Mouse (Mus musculus) embryonic facial prominence, embryonic 12.5 days (tissue): ENCODE results near the gene Gm11444. TPM values are rescaled to one million over a fixed set of nuclear protein-coding genes. Genes with fewer than 3 reads are reported as not detected.

Experiments used
- ATAC-seq: fragments of 200-750 bp; cut with Nextera tagmentation; 2 replicates; pipeline ENCODE4 v1.8.0; 2017; ENCODE audit not compliant: insufficient number of reproducible peaks, insufficient read depth, low FRiP score, low TSS enrichment
- H3K27ac ChIP-seq: fragments of 300-500 bp; sonication (generic); 2 replicates; pipeline ENCODE4 v1.5.1; 2016; ENCODE audit warnings: mild to moderate bottlenecking
- H3K27me3 ChIP-seq: fragments of 300-500 bp; sonication (generic); 2 replicates; pipeline ENCODE4 v1.6.1; 2016; ENCODE audit warnings: mild to moderate bottlenecking, moderate library complexity
- H3K36me3 ChIP-seq: fragments of 300-500 bp; sonication (generic); 2 replicates; pipeline ENCODE4 v1.6.1; 2016; ENCODE audit warnings: mild to moderate bottlenecking
- H3K4me1 ChIP-seq: fragments of 300-500 bp; sonication (generic); 2 replicates; pipeline ENCODE4 v1.6.1; 2016
- H3K4me2 ChIP-seq: fragments of 300-500 bp; sonication (generic); replicated peaks from 2 replicates; pipeline ENCODE4 v1.6.1; 2016; ENCODE audit warnings: mild to moderate bottlenecking, moderate library complexity
- H3K4me3 ChIP-seq: fragments of 300-500 bp; sonication (generic); 2 replicates; pipeline ENCODE4 v1.5.1; 2016; ENCODE audit warnings: mild to moderate bottlenecking
- H3K9ac ChIP-seq: fragments of 300-500 bp; sonication (generic); 2 replicates; pipeline ENCODE4 v1.6.1; 2016; ENCODE audit warnings: mild to moderate bottlenecking, moderate library complexity
- H3K9me3 ChIP-seq: fragments of 300-500 bp; sonication (generic); 2 replicates; pipeline ENCODE4 v1.6.1; 2016; ENCODE audit warnings: mild to moderate bottlenecking, moderate library complexity
- WGBS: fragments of 180-500 bp; shearing (Covaris S2); methylation state at CpG from one replicate; pipeline ENCODE4 v1.1.7; 2016; 5-methylcytosine and 5-hydroxymethylcytosine counted together
- polyA plus RNA-seq: library from polyadenylated mRNA; unstranded; fragments of >200 nt; fragmentation: Nextera tagmentation; extraction: Ambion mirVana; gene quantifications from 2 replicates; pipeline ENCODE4 v1.2.1, GENCODE M21; 2016

The Gm11444 gene
- polyA plus RNA-seq, 1 experiment from 2014 or later = not detected

DNA sequence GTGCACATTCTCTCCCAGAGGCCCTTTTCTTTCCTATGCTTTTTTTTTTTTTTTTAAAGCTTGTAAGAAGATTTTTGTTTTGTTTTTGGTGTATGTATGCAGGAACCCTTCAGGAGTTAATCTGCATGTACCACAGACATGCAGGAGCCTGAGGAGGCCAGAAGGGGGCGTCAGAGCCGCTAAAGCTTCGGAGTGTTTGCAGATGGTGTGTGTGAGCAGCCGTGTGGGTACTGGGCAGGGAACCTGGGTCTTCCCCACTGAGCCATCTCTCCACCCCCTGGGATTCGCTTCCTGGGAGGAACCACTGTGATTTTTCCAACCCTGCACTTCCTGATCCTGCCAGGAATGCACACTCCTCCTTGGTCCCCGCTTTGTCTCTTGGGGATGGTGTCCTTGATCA, 625 bp upstream of the Gm11444 start:
- no peak overlapping the region for H3K9ac ChIP-seq
- H3K9me3 ChIP-seq = no peaks in the 10 kb centered on the region
- H3K4me2 ChIP-seq = no peak overlapping the region
- no peak overlapping the region for H3K4me3 ChIP-seq
- H3K27me3 ChIP-seq = no peaks in the 10 kb centered on the region
- 38% methylated on average over 6 of the region's 6 CpGs for WGBS
- ATAC-seq = no peak
- no peak overlapping the region for H3K27ac ChIP-seq
- no peaks in the 10 kb centered on the region for H3K4me1 ChIP-seq
- no peaks in the 10 kb centered on the region for H3K36me3 ChIP-seq

DNA sequence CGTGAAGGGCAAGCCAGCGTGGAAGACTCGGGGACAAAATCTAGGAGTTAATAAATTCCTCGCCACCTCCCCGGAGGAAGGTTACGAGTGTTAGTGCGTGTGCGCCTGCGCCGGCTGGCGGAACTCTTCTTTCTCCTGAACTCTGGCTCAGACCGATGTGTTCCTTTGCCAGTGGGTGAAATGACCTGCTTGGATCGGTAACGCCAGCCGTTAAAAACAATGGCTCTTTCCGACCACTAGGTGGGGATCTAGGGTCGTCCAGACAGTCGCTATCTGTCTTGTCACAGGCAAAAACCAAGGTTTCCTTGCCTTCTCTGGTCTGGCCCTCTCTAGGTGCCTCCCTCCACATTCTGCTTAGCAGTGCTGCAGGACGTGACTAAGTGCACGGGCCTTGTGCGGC, 1.1 kb downstream of the Gm11444 start:
- 0 out of 2 replicates have a peak, but pooled peaks have one; percentile 45 for ATAC-seq
- peak overlapping the region; percentile 17 for H3K4me3 ChIP-seq
- H3K9me3 ChIP-seq = no peaks in the 10 kb centered on the region
- WGBS = 2% methylated on average over 21 of the region's 21 CpGs
- no peak overlapping the region for H3K27ac ChIP-seq
- peaks cover 8% of the 10 kb centered on the region; the same call in 1 of the 2 replicates for H3K27me3 ChIP-seq
- H3K4me1 ChIP-seq = peaks cover 6% of the 10 kb centered on the region; the same call in 1 of the 2 replicates
- peak overlapping the region; percentile 48 for H3K4me2 ChIP-seq
- H3K9ac ChIP-seq = peak overlapping the region; percentile 28; the same call in 1 of the 2 replicates
- H3K36me3 ChIP-seq = no peaks in the 10 kb centered on the region

DNA sequence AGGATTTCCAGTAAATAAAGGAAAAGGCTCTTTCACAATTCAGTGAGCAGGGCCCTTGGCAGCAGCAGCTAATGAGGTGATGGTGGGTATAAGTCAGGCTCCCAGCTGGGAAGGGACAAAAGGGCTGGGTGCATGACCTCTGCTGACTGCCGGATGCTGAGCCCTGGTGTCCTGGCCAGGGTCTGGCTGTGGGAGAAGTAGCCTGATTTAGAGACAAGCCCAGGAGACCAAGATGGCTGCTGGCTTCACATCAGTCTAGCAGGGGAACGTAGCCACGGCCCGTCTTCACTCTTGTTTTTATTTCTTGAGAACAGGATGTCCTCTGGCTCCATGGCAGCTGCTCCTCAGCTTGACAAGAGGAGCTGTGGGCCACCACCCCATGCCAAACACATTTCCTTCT, 3.6 kb downstream of the Gm11444 start:
- Histone ChIP-seq H3K27ac (no peak overlapping the region), H3K4me2 (no peak overlapping the region), H3K9ac (no peak overlapping the region), H3K4me1 (peaks cover 19% of the 10 kb centered on the region), H3K4me3 (no peak overlapping the region), H3K9me3 (no peaks in the 10 kb centered on the region), H3K27me3 (peaks cover 8% of the 10 kb centered on the region; the same call in 1 of the 2 replicates), H3K36me3 (no peaks in the 10 kb centered on the region)
- WGBS = 54% methylated on average over 4 of the region's 4 CpGs
- ATAC-seq = no peak

DNA sequence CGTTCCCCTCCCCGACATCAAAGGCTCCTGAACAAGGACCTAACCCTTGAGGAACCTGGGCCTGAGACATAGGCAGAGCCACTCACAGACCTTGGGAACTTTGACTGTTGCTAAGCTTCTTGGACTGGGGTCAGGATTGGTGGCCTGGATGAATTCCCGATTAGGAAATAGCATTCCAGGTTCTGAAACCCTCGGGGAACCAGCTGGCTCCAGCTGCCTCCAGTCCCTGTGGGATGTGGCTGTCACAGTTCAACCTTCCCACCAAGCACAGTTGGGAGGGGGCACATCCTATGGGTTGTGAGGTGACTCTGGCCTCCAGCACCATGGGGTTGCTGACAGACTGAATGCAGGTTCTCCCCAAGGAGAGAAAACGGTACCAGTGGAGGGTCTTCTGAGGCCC, 4.2 kb downstream of the Gm11444 start:
- WGBS = 47% methylated on average over 5 of the region's 5 CpGs
- Histone ChIP-seq H3K9me3 (no peaks in the 10 kb centered on the region), H3K4me2 (no peak overlapping the region), H3K9ac (no peak overlapping the region), H3K4me3 (no peak overlapping the region), H3K36me3 (no peaks in the 10 kb centered on the region), H3K27me3 (peaks cover 11% of the 10 kb centered on the region), H3K4me1 (peaks cover 19% of the 10 kb centered on the region), H3K27ac (no peak overlapping the region)
- ATAC-seq = no peak

DNA sequence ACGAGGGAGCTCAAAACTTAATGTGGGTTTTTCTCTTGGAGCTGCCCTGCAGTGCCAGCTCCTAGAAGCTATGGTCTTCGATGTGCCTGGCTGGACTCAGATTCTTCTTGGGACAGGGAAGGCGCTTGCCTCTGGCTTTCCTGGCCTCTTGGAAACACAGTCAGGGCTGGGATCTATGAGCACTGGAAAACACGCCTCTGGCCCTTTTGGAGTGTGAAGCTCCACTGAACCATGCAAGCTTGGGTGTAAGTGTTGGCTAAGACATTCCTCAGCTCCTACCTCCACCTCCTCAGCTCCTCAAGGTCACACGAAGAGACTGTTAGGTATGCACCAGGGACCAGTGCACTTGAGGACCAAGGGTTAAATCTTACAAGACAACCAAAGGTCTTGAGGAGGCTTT, 5.2 kb downstream of the Gm11444 start:
- H3K27me3 ChIP-seq = peaks cover 21% of the 10 kb centered on the region
- no peak for ATAC-seq
- H3K36me3 ChIP-seq = 0 out of 2 replicates have a peak, but pooled peaks cover 2% of the 10 kb centered on the region
- peak overlapping the region; percentile 72 for H3K4me2 ChIP-seq
- H3K4me3 ChIP-seq = peak overlapping the region; percentile 54
- H3K27ac ChIP-seq = peak overlapping the region; percentile 98; the same call in 1 of the 2 replicates
- 36% methylated on average over 5 of the region's 5 CpGs for WGBS
- no peaks in the 10 kb centered on the region for H3K9me3 ChIP-seq
- H3K9ac ChIP-seq = peak overlapping the region; percentile 99
- peaks cover 23% of the 10 kb centered on the region for H3K4me1 ChIP-seq

DNA sequence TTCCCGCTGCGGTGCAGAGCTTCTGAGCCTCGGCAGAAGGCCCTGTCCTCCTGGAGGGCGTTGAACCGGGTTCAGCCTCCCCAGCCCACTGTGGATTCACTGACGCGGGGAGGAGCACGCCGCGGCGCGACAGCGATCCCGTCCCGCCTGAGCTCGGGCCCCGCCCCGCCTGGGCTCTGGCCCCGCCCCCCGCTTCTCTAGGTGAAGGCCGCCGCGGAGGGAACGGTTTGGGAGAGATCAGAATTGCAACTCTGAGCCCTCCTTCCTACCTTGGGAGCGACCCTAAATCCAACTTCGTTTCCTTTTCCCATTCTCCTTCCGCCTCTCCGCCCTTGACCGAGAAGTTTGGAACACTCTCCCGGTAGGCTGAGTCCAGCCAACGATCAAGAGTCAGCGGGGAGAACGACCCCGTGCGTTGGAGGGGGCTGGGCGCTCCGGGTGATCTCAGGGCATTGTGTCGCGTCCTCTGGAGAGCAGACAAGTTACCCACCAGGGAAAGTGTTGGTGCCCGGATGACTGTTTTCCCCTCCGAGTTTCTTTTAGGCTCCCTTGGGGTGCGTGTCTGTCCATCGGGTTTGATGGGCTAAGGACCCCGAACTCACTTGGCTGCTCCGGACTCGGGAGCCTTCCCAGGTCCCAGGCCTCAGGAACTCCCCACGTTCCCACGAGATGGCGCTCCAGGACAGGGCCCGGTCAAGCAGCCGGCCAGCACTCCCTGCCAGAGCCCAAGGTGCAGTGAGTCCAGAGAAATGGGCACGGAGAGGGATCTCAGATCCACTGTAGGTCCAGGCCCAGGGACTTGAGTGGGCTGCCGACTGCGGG, 5.8 kb downstream of the Gm11444 start:
- no peaks in the 10 kb centered on the region for H3K9me3 ChIP-seq
- ATAC-seq = peak; percentile 42
- peak overlapping the region; percentile 99 for H3K9ac ChIP-seq
- H3K36me3 ChIP-seq = 0 out of 2 replicates have a peak, but pooled peaks cover 2% of the 10 kb centered on the region
- H3K4me2 ChIP-seq = peak overlapping the region; percentile 72
- under 1% methylated on average over 54 of the region's 54 CpGs for whole genome bisulfite sequencing
- H3K4me1 ChIP-seq = peaks cover 23% of the 10 kb centered on the region
- H3K27me3 ChIP-seq = peaks cover 27% of the 10 kb centered on the region
- peak overlapping the region; percentile 98 for H3K27ac ChIP-seq
- H3K4me3 ChIP-seq = peak overlapping the region; percentile 54

DNA sequence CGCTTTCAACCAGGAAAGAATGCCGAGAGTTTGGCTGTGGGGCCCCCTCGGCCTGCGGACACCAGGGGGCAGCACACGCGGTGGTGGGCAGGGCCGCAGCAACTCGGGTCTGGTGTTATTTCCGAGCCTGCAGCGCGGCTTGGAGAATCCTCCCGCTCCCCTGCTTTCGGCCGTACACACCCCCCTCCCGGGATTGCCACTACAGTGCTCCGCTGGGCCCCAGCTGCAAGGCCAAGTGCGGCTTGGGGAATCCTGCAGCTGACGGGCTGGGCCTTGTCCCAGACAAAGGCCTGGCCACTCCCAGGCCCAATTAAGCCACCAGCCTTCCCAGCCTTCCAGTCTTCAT, 6.8 kb downstream of the Gm11444 start:
- no peaks in the 10 kb centered on the region for H3K9me3 ChIP-seq
- peak overlapping the region; percentile 98 for H3K27ac ChIP-seq
- peaks cover 23% of the 10 kb centered on the region for H3K4me1 ChIP-seq
- H3K9ac ChIP-seq = peak overlapping the region; percentile 99
- H3K4me2 ChIP-seq = peak overlapping the region; percentile 72
- WGBS = under 1% methylated on average over 18 of the region's 18 CpGs
- peaks cover 5% of the 10 kb centered on the region; the same call in 1 of the 2 replicates for H3K36me3 ChIP-seq
- H3K27me3 ChIP-seq = peaks cover 29% of the 10 kb centered on the region
- H3K4me3 ChIP-seq = peak overlapping the region; percentile 54
- peak; percentile 55 for ATAC-seq

DNA sequence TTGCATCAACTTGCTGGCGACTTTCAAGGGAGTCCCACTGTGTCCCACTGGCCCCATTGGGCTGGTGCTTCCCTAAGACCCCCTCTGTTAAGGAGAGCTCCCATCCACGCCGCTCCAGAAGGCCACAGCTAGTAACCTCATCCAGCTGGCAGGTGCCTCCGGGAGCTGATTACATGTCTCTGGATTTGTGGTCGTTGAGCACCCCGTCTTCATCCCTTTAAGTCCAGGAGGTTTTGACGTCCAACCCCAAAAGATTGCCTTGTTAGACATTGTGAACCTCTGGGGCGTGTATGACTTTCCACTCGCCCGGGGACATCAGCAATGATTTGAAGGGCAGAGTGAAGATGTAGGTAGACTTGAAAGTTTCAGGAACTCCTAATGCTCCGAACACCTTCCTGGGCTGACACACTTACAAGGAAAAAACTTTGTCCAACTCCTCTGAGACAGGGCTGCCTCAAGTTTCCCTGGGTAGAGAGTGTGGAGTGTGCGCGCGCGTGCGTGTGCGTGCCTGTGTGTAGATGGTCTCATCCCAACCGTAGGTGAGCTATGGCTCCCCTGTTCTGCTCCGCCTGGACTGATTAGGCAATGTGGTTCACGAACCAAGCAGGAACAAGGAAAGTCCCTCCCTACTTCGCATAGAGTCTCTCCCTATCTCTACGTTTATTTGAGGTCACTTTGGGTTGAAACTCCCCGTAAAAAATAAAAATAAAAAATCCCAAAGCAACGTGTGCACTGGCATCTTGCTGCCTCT, 7.4 kb downstream of the Gm11444 start:
- H3K9me3 ChIP-seq = no peaks in the 10 kb centered on the region
- H3K27me3 ChIP-seq = peaks cover 34% of the 10 kb centered on the region
- peaks cover 24% of the 10 kb centered on the region for H3K4me1 ChIP-seq
- H3K4me3 ChIP-seq = peak overlapping the region; percentile 54
- no peak for ATAC-seq
- peak overlapping the region; percentile 98 for H3K27ac ChIP-seq
- 5% methylated on average over 24 of the region's 24 CpGs for WGBS
- peak overlapping the region; percentile 72 for H3K4me2 ChIP-seq
- peak overlapping the region; percentile 99 for H3K9ac ChIP-seq
- H3K36me3 ChIP-seq = peaks cover 11% of the 10 kb centered on the region

DNA sequence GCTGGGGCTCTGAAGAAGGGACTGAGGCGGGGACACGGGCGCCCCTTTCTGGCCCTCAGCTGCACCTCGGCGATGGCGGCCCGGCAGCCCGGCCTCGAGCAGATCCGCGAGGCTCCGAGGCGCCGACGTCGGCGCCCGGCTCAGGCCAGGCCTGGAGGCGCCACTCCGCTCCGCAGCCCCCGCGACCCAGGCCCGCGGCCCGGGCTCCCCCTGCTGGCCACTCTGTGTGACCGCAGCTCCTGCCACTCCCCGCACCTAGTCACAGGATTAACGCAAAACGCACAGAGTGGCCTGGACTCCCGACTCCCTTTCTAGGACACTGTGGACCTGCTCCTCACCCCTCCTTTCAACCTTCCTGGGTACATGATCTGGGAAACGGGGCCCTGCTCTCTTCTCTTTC, 8.2 kb downstream of the Gm11444 start:
- peaks cover 37% of the 10 kb centered on the region for H3K27me3 ChIP-seq
- peak overlapping the region; percentile 54 for H3K4me3 ChIP-seq
- H3K4me2 ChIP-seq = peak overlapping the region; percentile 72
- H3K27ac ChIP-seq = peak overlapping the region; percentile 98
- peak; percentile 19 for ATAC-seq
- H3K9me3 ChIP-seq = no peaks in the 10 kb centered on the region
- 0% methylated on average over 31 of the region's 32 CpGs for WGBS
- H3K36me3 ChIP-seq = peaks cover 18% of the 10 kb centered on the region
- H3K4me1 ChIP-seq = peaks cover 31% of the 10 kb centered on the region
- peak overlapping the region; percentile 99 for H3K9ac ChIP-seq

DNA sequence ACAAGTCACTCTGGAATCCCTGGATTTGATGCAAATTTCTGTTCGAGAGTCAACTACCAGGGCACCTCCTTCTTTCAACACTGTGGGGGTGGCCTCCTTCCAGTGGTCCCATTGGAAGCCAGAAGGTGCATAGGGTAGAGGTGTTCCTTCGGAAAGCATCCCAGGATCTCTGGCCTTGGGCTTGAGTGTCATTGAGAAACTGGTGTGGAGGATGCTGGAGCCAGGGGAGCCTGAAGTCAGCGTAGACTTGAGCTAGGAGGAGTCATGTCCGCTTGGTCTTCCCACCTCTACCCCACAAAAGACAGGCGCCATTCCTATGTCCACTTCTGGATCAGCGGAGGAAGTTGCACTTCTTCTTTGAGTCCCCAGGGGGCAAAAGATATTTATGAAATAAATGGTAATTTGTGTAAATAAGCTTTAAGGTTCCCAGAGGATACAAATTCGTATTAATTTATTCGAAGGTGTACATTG, 8.9 kb downstream of the Gm11444 start:
- Histone ChIP-seq H3K27me3 (peaks cover 40% of the 10 kb centered on the region), H3K27ac (peak overlapping the region; percentile 98), H3K36me3 (peaks cover 19% of the 10 kb centered on the region), H3K9ac (peak overlapping the region; percentile 99), H3K4me3 (peak overlapping the region; percentile 54), H3K4me1 (peaks cover 34% of the 10 kb centered on the region), H3K9me3 (no peaks in the 10 kb centered on the region), H3K4me2 (peak overlapping the region; percentile 72)
- WGBS = 6% methylated on average over 8 of the region's 8 CpGs
- no peak for ATAC-seq

DNA sequence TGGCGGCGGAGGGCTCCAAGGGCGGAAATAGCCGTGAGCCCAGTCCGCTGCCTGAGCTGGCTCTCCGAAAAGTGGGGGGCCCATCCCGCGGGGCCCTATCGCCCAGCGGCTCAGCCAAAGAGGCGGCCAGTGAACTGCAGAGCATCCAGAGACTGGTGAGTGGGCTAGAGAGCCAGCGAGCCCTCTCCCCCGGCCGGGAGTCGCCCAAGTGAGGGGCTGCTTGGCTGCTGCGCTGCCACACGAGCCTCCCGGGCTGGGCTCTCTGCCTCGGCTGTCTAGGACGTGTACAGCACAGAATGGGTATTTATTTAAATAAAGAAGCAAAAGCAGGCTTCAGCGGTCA, 9.4 kb downstream of the Gm11444 start:
- no peaks in the 10 kb centered on the region for H3K9me3 ChIP-seq
- peaks cover 23% of the 10 kb centered on the region for H3K36me3 ChIP-seq
- H3K27ac ChIP-seq = peak overlapping the region; percentile 98
- H3K4me1 ChIP-seq = peaks cover 34% of the 10 kb centered on the region
- 3% methylated on average over 21 of the region's 21 CpGs for WGBS
- no peak for ATAC-seq
- H3K4me2 ChIP-seq = peak overlapping the region; percentile 72
- peak overlapping the region; percentile 99 for H3K9ac ChIP-seq
- peak overlapping the region; percentile 54 for H3K4me3 ChIP-seq
- peaks cover 44% of the 10 kb centered on the region for H3K27me3 ChIP-seq
